Mouse (Mus musculus): ENCODE data around the gene Scnn1a.

DNA sequence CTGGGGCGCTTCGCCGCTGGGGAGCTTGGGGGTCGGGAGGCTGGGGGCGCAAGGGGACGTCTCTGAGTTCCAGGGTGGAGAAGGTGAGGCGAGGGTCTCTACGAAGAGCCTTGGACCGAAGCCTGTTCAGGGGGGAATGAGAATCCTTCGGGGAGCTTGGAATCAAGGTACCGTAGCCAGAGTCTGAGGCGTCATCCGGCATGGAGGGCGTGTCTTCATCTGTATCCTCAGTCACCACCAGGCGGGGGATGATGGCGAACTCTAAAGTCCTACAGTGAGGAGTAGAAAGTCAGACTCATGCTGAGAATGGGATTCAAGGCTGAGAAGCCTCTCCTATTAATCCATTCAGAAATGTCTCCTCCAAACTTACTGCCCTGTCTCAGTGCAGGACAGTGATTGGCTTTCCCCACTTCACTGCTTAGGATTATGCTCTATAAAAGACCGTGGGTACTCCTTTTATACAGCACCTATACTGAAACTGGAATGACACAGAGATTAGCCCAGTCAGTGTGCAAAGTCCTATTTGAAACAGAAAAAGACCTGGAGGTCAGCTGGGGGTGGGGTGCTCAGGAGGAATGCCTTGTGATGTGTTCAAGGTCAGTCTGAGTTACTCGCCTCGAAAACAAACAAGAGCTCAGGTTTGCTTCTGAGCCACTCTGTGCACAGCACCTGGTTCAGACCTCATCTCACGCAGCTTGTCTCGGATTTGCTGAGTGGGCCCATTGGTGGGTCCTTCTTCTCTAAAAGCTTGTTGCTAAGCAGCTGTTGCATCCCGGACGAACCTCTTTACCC is 43.2 kb downstream of the Scnn1a start:
- TF ChIP-seq CTCF (IDR thresholded peaks at IDR 0.05; ENCODE audit: borderline replicate concordance, insufficient read depth, low read depth, low read length) (no peak), POLR2A (IDR thresholded peaks at IDR 0.05; ENCODE audit: borderline replicate concordance, insufficient read depth, low read length) (no peak)

All from cerebellum, adult 2 months (tissue).